In genomic region chr4:42876586-42877291, GRCm38 (mm10) we compare ENCODE assay signal across 8 mouse cellular contexts. TPM values are rescaled to one million over a fixed set of nuclear protein-coding genes. Genes with fewer than 3 reads are reported as not detected.
A peak's percentile ranks its signal among the peaks of the same experiment; 100 is the strongest.
DNase-seq lines count a peak whose midpoint lies in the region; ATAC-seq and TF ChIP-seq lines count a peak whose summit lies in the region.
"Had no signal": no experiment of that assay in that cellular context is flagged by ENCODE, and none has a peak within 500 bp of the region (broad histone marks: within the 10 kb centered on the region; RNA-seq: fewer than 3 reads in every experiment).

No protein-coding gene starts in this region.

- H3K4me3 ChIP-seq in liver, postnatal 0 days (ENCODE audit: low read depth, low read length) = no peak overlapping the region

- 33% methylated on average over 5 of the region's 5 CpGs for WGBS in liver, postnatal 0 days (ENCODE audit: insufficient replicate concordance)

- TF ChIP-seq EP300 in liver, postnatal 0 days (IDR thresholded peaks at IDR 0.05; ENCODE audit: low read depth) = 0 out of 2 replicates have a peak, but pooled peaks have one; percentile 13

- peak; percentile 29 for DNase-seq in MEL-GATA-1-ER (ENCODE audit: extremely low read depth, low read depth)
- DNase-seq in brain, embryonic 14.5 days (ENCODE audit: low read depth) = peak; percentile 92
- peak; percentile 69 for DNase-seq in heart, postnatal 4 days
- DNase-seq in kidney, postnatal 4 days = peak; percentile 48 to 62
- DNase-seq in liver, postnatal 0 days = peak; percentile 76

- H3K36me3 ChIP-seq in liver, postnatal 0 days (replicated peaks; ENCODE audit: insufficient read depth, low read length) = no peaks in the 10 kb centered on the region

- H3K4me1 ChIP-seq in liver, postnatal 0 days (ENCODE audit: insufficient read depth) = peaks cover 9% of the 10 kb centered on the region

- no peak overlapping the region for H3K27ac ChIP-seq in liver, postnatal 0 days (ENCODE audit: low read depth)

- no peak overlapping the region for H3K4me2 ChIP-seq in liver, postnatal 0 days (ENCODE audit: low read depth, low read length)

- no peak overlapping the region for H3K9ac ChIP-seq in liver, postnatal 0 days (replicated peaks)

- ATAC-seq in erythroid progenitor cell, adult 5-6 weeks (replicated peaks; ENCODE audit: low FRiP score, poor library complexity, severe bottlenecking) = peak; percentile 64
- peak; percentile 52 for ATAC-seq in liver, postnatal 0 days
- peak; percentile 74 for ATAC-seq in neutrophil, adult 5-6 weeks (ENCODE audit: extremely low read depth, insufficient number of reproducible peaks, low FRiP score, poor library complexity, severe bottlenecking)

- TF ChIP-seq POLR2A in brain, embryonic 14.5 days (IDR thresholded peaks at IDR 0.05; ENCODE audit: borderline replicate concordance, extremely low read depth, insufficient read depth, insufficient read length, poor library complexity, severe bottlenecking) = no peak

- TF ChIP-seq CTCF in brain, embryonic 14.5 days (IDR thresholded peaks at IDR 0.05; ENCODE audit: borderline replicate concordance, extremely low read depth, insufficient read depth, insufficient read length) = peak; percentile 76
- peak; percentile 85 for TF ChIP-seq CTCF in liver, postnatal 0 days (IDR thresholded peaks at IDR 0.05; ENCODE audit: low read depth)

- H3K27me3 ChIP-seq in liver, postnatal 0 days (ENCODE audit: insufficient read depth, low read length) = no peaks in the 10 kb centered on the region

- no peaks in the 10 kb centered on the region for H3K9me3 ChIP-seq in liver, postnatal 0 days (ENCODE audit: low read length)

RNA-seq across cellular contexts. Expression of gene Fam205c, which starts 2.7 kb away (rescaled TPM):
- polyA plus RNA-seq in brain, embryonic 14.5 days (2012; rRNA removed) = not detected in 2 replicates
- total RNA-seq in erythroid progenitor cell, adult 5-6 weeks (2015; ENCODE audit: low replicate concordance) = not detected in 2 replicates
- not detected in 2 replicates for total RNA-seq in erythroid progenitor cell, adult 5-6 weeks (2017; ENCODE audit: low replicate concordance)
- 1 to 10 TPM; 1.3 TPM for total RNA-seq in heart, postnatal 4 days (2021)
- polyA plus RNA-seq in liver, postnatal 0 days (2015; fragmentation: Nextera tagmentation; extraction: Ambion mirVana) = 0.22 and 0.39 TPM in 2 replicates
- total RNA-seq in neutrophil, adult 5-6 weeks (2017) = not detected in 2 replicates

RNA-seq across cellular contexts. Expression of gene Gm12394, which starts 20.2 kb away (rescaled TPM):
- 0.01 and 0.05 TPM in 2 replicates for polyA plus RNA-seq in brain, embryonic 14.5 days (2012; rRNA removed)
- total RNA-seq in erythroid progenitor cell, adult 5-6 weeks (2015; ENCODE audit: low replicate concordance) = not detected in 2 replicates
- not detected in 2 replicates for total RNA-seq in erythroid progenitor cell, adult 5-6 weeks (2017; ENCODE audit: low replicate concordance)
- total RNA-seq in heart, postnatal 4 days (2021) = not detected
- polyA plus RNA-seq in liver, postnatal 0 days (2015; fragmentation: Nextera tagmentation; extraction: Ambion mirVana) = 0.05 TPM in 1 of 2 replicates, not detected in the other
- not detected in 2 replicates for total RNA-seq in neutrophil, adult 5-6 weeks (2017)

RNA-seq across cellular contexts. Expression of gene Fam205a1, which starts 23.1 kb away (rescaled TPM):
- 0.03 TPM in 1 of 2 replicates, not detected in the other for polyA plus RNA-seq in brain, embryonic 14.5 days (2012; rRNA removed)
- total RNA-seq in erythroid progenitor cell, adult 5-6 weeks (2015; ENCODE audit: low replicate concordance) = 0.36 and 0.84 TPM in 2 replicates
- total RNA-seq in erythroid progenitor cell, adult 5-6 weeks (2017; ENCODE audit: low replicate concordance) = not detected in 2 replicates
- not detected for total RNA-seq in heart, postnatal 4 days (2021)
- 0.04 TPM in 2 replicates for polyA plus RNA-seq in liver, postnatal 0 days (2015; fragmentation: Nextera tagmentation; extraction: Ambion mirVana)
- total RNA-seq in neutrophil, adult 5-6 weeks (2017) = not detected in 2 replicates
- total RNA-seq: layer of hippocampus, adult 8-10 months had no signal

RNA-seq across cellular contexts. Expression of gene Phf24, which starts 39.7 kb away (rescaled TPM):
- polyA plus RNA-seq in brain, embryonic 14.5 days (2012; rRNA removed) = 42.3 and 58.2 TPM in 2 replicates
- not detected in 2 replicates for total RNA-seq in erythroid progenitor cell, adult 5-6 weeks (2015; ENCODE audit: low replicate concordance)
- under 0.01 TPM in 1 of 2 replicates, not detected in the other for total RNA-seq in erythroid progenitor cell, adult 5-6 weeks (2017; ENCODE audit: low replicate concordance)
- 10 to 100 TPM; 15.2 to 23.1 TPM for total RNA-seq in heart, postnatal 4 days (2021)
- polyA plus RNA-seq in liver, postnatal 0 days (2015; fragmentation: Nextera tagmentation; extraction: Ambion mirVana) = 0.11 and 0.12 TPM in 2 replicates
- total RNA-seq in neutrophil, adult 5-6 weeks (2017) = not detected in 2 replicates

Comparison
In these comparisons a context has a peak if more than half of its experiments do, and no peak if none do; other contexts are left out.
1. DNase-seq: peak in every context shown above with its lines; median percentile 92 in brain, embryonic 14.5 days; 76 in liver, postnatal 0 days; 69 in heart, postnatal 4 days; 55 in kidney, postnatal 4 days; 29 in MEL-GATA-1-ER.